30 mouse cellular contexts compared by ENCODE assay signal in the genomic region with DNA sequence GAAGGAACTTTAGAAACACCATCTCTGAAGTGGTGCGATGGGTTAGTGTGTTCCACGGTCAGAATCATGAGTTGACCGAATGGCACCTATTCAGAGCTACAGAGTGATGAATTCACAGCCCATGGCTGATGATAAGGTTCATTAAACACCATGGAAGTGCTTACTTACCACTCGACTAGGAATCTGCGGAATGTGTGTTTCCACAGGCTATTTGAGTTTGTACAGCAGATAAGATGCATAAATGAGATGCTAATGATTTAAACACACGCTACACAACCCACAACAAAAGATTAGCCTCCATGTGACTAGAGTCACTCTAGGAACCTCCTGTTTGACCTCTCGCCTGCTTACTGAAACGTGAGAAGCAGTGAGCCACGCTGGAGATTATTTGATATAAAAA. TPM values are rescaled to one million over a fixed set of nuclear protein-coding genes. Genes with fewer than 3 reads are reported as not detected.
DNase-seq lines count a peak whose midpoint lies in the region; ATAC-seq lines count a peak whose summit lies in the region.
"Had no signal": no experiment of that assay in that cellular context is flagged by ENCODE, and none has a peak within 500 bp of the region (broad histone marks: within the 10 kb centered on the region; RNA-seq: fewer than 3 reads in every experiment).

No protein-coding gene starts in this region.

- no peaks in the 10 kb centered on the region for H3K36me3 ChIP-seq in kidney, embryonic 14.5 days (ENCODE audit: control insufficient read depth, insufficient read depth, low read length)
- no peaks in the 10 kb centered on the region for H3K36me3 ChIP-seq in kidney, embryonic 15.5 days
- H3K36me3 ChIP-seq in midbrain, embryonic 14.5 days (ENCODE audit: control insufficient read depth, insufficient read depth, low read length), result no peaks in the 10 kb centered on the region
- H3K36me3 ChIP-seq: heart, embryonic 10.5 days; heart, embryonic 15.5 days; midbrain, embryonic 15.5 days; neural tube, embryonic 15.5 days had no signal

- ATAC-seq in kidney, embryonic 14.5 days (ENCODE audit: low FRiP score, low TSS enrichment), result peak; percentile 60
- ATAC-seq in kidney, embryonic 15.5 days (replicated peaks; ENCODE audit: low FRiP score), result peak; percentile 49; the same call in 1 of the 2 replicates
- ATAC-seq in midbrain, embryonic 14.5 days (ENCODE audit: low FRiP score, low TSS enrichment), result no peak
- ATAC-seq: activated CD4-positive, CD25-positive, alpha-beta regulatory T cell, adult 4 months; CD4-positive, CD25-positive, alpha-beta regulatory T cell, adult 4 months; hindbrain, embryonic 16.5 days; midbrain, embryonic 15.5 days had no signal

- no peaks in the 10 kb centered on the region for H3K27me3 ChIP-seq in kidney, embryonic 14.5 days (ENCODE audit: control insufficient read depth, insufficient read depth, low read length)
- no peaks in the 10 kb centered on the region for H3K27me3 ChIP-seq in kidney, embryonic 15.5 days
- H3K27me3 ChIP-seq in midbrain, embryonic 14.5 days (ENCODE audit: control insufficient read depth, insufficient read depth, low read length), result no peaks in the 10 kb centered on the region
- H3K27me3 ChIP-seq: heart, embryonic 15.5 days; midbrain, embryonic 15.5 days; neural tube, embryonic 15.5 days had no signal

- no peaks in the 10 kb centered on the region for H3K9me3 ChIP-seq in kidney, embryonic 14.5 days (ENCODE audit: control insufficient read depth, low read length)
- no peaks in the 10 kb centered on the region for H3K9me3 ChIP-seq in kidney, embryonic 15.5 days (replicated peaks)
- no peaks in the 10 kb centered on the region for H3K9me3 ChIP-seq in midbrain, embryonic 14.5 days (ENCODE audit: control insufficient read depth, low read length)
- H3K9me3 ChIP-seq: heart, embryonic 10.5 days; heart, embryonic 15.5 days; midbrain, embryonic 15.5 days; neural tube, embryonic 15.5 days had no signal

- no peak for DNase-seq in kidney, postnatal 25 days
- DNase-seq in Muller cell, postnatal 12 days (ENCODE audit: inconsistent ontology term), result peak; percentile 16
- DNase-seq in lung, postnatal 25 days (ENCODE audit: low spot score), result peak; percentile 48
- no peak for DNase-seq in midbrain, embryonic 14.5 days
- DNase-seq in gastrocnemius, postnatal 4 days (ENCODE audit: low spot score in 2 of 2), result no peak
- DNase-seq: adrenal gland, adult 2 months; adrenal gland, postnatal 36 days; cerebellum, adult 2 months; cerebellum, postnatal 14 days; gastrocnemius, postnatal 10 days; layer of hippocampus, postnatal 36 days; liver; retina, postnatal 1 day; right cerebral cortex, postnatal 14 days; thymus, postnatal 4 days had no signal

- no peak overlapping the region for H3K9ac ChIP-seq in kidney, embryonic 14.5 days (ENCODE audit: low read depth, low read length)
- no peak overlapping the region for H3K9ac ChIP-seq in kidney, embryonic 15.5 days
- H3K9ac ChIP-seq in midbrain, embryonic 14.5 days (replicated peaks; ENCODE audit: low read length), result no peak overlapping the region
- H3K9ac ChIP-seq: heart, embryonic 15.5 days; liver, embryonic 14.5 days; midbrain, embryonic 15.5 days; neural tube, embryonic 15.5 days had no signal

- no peak overlapping the region for H3K27ac ChIP-seq in kidney, embryonic 14.5 days (ENCODE audit: low read depth, low read length)
- 0 out of 2 replicates have a peak overlapping the region, but pooled peaks have one; percentile 24 for H3K27ac ChIP-seq in kidney, embryonic 15.5 days
- H3K27ac ChIP-seq in midbrain, embryonic 14.5 days (replicated peaks; ENCODE audit: low read depth, low read length), result no peak overlapping the region
- H3K27ac ChIP-seq: heart, embryonic 10.5 days; heart, embryonic 15.5 days; liver, embryonic 14.5 days; midbrain, embryonic 15.5 days; neural tube, embryonic 15.5 days had no signal

- H3K4me2 ChIP-seq in kidney, embryonic 14.5 days (replicated peaks; ENCODE audit: low read depth, low read length), result no peak overlapping the region
- H3K4me2 ChIP-seq in kidney, embryonic 15.5 days, result no peak overlapping the region
- no peak overlapping the region for H3K4me2 ChIP-seq in midbrain, embryonic 14.5 days (ENCODE audit: low read length)
- H3K4me2 ChIP-seq: heart, embryonic 15.5 days; midbrain, embryonic 15.5 days; neural tube, embryonic 15.5 days had no signal

- 0 out of 2 replicates have a peak, but pooled peaks cover 4% of the 10 kb centered on the region for H3K4me1 ChIP-seq in kidney, embryonic 14.5 days (ENCODE audit: control insufficient read depth, insufficient read depth, low read length)
- peaks cover 11% of the 10 kb centered on the region for H3K4me1 ChIP-seq in kidney, embryonic 15.5 days
- no peaks in the 10 kb centered on the region for H3K4me1 ChIP-seq in midbrain, embryonic 14.5 days (ENCODE audit: control insufficient read depth, insufficient read depth, low read length)
- H3K4me1 ChIP-seq: midbrain, embryonic 15.5 days; neural tube, embryonic 15.5 days had no signal

- WGBS in kidney, embryonic 14.5 days, result 50% methylated on average over 9 of the region's 9 CpGs
- WGBS in kidney, embryonic 15.5 days, result 47% methylated on average over 9 of the region's 9 CpGs
- 71% methylated on average over 9 of the region's 9 CpGs for WGBS in midbrain, embryonic 14.5 days

- no peak overlapping the region for H3K4me3 ChIP-seq in kidney, embryonic 14.5 days (ENCODE audit: low read length)
- H3K4me3 ChIP-seq in kidney, embryonic 15.5 days (replicated peaks), result no peak overlapping the region
- H3K4me3 ChIP-seq in midbrain, embryonic 14.5 days (replicated peaks; ENCODE audit: low read depth, low read length), result no peak overlapping the region
- H3K4me3 ChIP-seq: erythroblast, embryonic 14.5 days; heart, embryonic 10.5 days; heart, embryonic 15.5 days; midbrain, embryonic 15.5 days; neural tube, embryonic 15.5 days had no signal

RNA-seq across cellular contexts. Expression of a gene that starts 14.5 kb away (rescaled TPM):
- polyA plus RNA-seq in kidney, embryonic 14.5 days (2014; fragmentation: Nextera tagmentation; extraction: Ambion mirVana), result 0.20 and 0.46 TPM in 2 replicates
- 1.5 and 1.6 TPM in 2 replicates for polyA plus RNA-seq in kidney, embryonic 15.5 days (2015; fragmentation: Nextera tagmentation; extraction: Ambion mirVana)
- polyA plus RNA-seq in midbrain, embryonic 14.5 days (2014; fragmentation: Nextera tagmentation; extraction: Ambion mirVana), result 0.37 TPM in 1 of 2 replicates, not detected in the other
- not detected for total RNA-seq in gastrocnemius, postnatal 4 days (2021)
- total RNA-seq: adrenal gland, postnatal 36 days; gastrocnemius, postnatal 10 days; heart, postnatal 25 days; layer of hippocampus, adult 8-10 months; layer of hippocampus, postnatal 36 days had no signal
- polyA plus RNA-seq: activated CD4-positive, CD25-positive, alpha-beta regulatory T cell, adult 4 months; CD4-positive, CD25-positive, alpha-beta regulatory T cell, adult 4 months; cerebellum, adult 2 months; erythroblast, embryonic 14.5 days; heart, embryonic 10.5 days; intestine, embryonic 14.5 days; liver, embryonic 14.5 days; small intestine, adult 2 months had no signal

RNA-seq across cellular contexts. Expression of a gene that starts 23.0 kb away (rescaled TPM):
- polyA plus RNA-seq in kidney, embryonic 14.5 days (2014; fragmentation: Nextera tagmentation; extraction: Ambion mirVana), result 1.2 and 1.6 TPM in 2 replicates
- 1.1 and 1.5 TPM in 2 replicates for polyA plus RNA-seq in kidney, embryonic 15.5 days (2015; fragmentation: Nextera tagmentation; extraction: Ambion mirVana)
- polyA plus RNA-seq in midbrain, embryonic 14.5 days (2014; fragmentation: Nextera tagmentation; extraction: Ambion mirVana), result 1.2 and 2.4 TPM in 2 replicates
- total RNA-seq in gastrocnemius, postnatal 4 days (2021), result under 1 TPM in 1 of 2 experiments, not detected in 1; 0.32 TPM
- total RNA-seq: gastrocnemius, postnatal 10 days had no signal
- polyA plus RNA-seq: adrenal gland, adult 2 months; erythroblast, embryonic 14.5 days; small intestine, adult 2 months had no signal

Comparison
In these comparisons a context has a peak if more than half of its experiments do, and no peak if none do; other contexts are left out.
1. DNase-seq: peak in Muller cell, postnatal 12 days (single experiment) and lung, postnatal 25 days (single experiment); none in kidney, postnatal 25 days (0 of 2), midbrain, embryonic 14.5 days (single experiment) and gastrocnemius, postnatal 4 days (0 of 2).